Mouse (Mus musculus) ovary, postnatal 10 days (tissue): ENCODE measurements at regions not wholly inside any gene's neighbourhood (a gene's known extent, or its start where the extent isn't known, plus 50 kb on each side); places are given as distances from the start of the nearest gene placed in this dataset.

Source experiments
- DNase-seq: peaks from one replicate; pipeline ENCODE4 v3.0.0; 2022; ENCODE audit warnings: low spot score

DNA sequence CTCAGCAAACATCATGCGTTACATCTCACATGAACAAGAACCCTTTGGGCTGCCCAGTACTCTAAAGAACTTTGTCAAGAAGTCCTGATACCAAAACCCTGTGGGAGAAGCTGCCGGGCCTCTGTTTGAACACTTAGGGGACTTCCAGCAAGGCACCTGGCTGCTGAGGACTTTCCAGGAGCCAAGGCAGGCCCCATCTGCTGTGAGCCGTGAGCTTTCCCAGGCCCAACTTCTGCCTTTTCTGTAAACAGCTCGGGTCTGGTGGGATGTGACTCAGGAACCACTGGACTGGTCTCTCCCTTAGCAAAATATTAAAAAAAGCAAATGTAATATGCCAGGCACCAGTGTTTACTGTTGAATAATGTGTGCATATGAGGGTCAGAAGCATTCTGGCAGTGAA lies 85.7 kb upstream of the Id2 start:
- no peak for DNase-seq

DNA sequence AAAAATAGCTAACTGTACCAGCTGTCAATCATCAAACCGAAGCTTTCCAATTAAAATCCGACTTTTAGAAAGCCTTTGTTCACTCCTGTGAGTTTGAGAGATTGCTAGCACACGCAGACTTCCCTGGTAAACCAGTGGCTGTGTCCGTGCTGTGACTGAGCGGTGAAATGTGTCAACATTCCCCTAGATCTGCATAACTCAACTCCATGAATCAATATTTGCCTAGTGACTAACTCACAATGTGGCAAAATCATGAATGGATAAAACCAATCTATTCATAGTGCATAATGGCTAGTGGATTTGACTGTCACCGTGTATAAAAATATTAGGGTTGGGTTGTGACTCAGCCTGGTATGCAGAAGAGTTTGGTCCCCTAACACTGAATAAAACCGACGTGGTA lies 84.4 kb upstream of the Id2 start:
- no peak for DNase-seq

DNA sequence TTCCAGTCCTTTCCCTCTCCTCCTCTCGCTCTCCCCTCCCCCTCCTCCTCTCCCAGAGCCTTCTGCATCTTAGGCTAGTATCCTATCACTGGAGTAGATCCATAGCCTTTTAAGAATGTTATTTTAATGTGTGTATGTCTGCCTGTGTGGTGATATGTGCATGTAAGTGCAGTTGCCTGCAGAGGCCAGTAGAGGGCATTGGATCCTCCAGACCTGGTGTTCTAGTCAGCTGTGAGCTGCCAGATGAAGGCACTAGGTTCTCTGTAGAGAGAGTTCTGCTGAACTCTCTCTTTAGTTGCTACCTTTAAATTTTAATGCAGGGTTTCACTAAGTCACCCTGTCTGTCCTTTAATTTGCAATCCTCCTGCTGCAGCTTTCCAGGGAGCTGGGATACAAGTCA lies 83.9 kb upstream of the Id2 start:
- no peak for DNase-seq

DNA sequence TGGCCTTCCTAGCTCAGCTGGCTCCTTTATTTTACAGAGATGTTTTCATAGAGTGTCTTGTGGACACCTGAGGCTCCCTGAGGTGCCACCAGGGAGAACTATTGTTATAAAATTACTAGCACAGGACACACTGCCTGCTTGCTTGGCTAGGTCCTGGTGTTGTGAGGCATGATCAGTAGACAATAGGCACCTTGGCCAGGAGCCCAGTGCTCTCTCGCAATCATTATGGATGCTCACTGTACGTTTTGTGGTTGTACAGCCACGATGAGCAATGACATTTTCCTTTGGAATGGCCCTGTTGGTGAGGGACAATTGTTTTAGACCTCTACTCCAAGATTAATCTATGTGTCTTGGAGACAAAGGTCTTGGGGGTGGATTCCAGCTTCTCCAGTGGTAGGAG lies 83.3 kb upstream of the Id2 start:
- DNase-seq, result no peak

DNA sequence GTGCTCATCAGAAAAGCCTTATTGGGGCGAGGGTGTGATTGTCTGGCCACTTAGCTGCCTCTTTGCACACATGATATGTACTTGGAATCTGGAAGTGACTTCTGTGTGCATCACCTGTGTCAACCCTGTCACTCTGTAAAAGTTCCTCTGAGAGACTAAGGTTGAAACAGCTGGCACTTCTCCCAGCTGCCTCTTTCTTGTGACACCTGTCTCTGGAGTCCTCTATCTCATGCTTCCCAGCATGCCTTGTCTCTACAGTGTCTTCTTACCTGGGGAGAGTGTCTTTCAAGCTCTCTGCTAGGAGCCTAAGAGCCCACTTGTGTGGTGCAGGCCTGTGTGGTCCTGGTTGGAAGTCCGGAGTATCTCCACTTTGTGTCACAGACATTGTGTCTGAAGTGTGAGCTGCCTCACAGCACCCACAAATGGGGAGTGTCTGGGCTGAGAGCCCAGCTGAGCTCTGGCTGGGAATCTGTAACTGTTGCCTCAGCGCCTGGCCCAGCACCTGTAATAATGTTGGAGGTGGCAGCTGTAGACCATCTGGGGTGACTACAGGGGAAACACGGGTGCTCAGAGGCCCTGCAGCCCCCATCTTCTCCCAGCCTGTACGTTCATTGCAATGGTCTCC lies 81.7 kb upstream of the Id2 start:
- DNase-seq, result no peak

DNA sequence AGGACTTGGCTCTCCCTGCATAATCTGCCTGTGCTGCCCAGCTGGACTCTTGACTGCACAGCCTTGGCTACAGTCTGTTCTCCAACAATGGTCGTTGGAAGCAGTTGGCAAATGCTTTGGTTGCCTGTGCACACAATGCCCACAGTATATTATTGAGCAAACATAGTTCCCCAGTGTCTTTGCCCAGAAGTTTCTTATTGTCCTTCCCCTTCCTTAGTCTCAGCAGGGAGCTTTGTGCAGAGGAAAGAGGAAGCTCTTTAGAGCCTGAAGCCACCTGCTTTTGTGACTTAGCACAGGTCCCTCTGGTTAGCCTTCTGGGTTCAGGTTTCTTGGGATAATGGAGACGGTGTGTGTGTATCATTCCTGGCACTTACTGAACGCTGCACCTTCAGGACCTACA lies 80.9 kb upstream of the Id2 start:
- DNase-seq, result no peak

DNA sequence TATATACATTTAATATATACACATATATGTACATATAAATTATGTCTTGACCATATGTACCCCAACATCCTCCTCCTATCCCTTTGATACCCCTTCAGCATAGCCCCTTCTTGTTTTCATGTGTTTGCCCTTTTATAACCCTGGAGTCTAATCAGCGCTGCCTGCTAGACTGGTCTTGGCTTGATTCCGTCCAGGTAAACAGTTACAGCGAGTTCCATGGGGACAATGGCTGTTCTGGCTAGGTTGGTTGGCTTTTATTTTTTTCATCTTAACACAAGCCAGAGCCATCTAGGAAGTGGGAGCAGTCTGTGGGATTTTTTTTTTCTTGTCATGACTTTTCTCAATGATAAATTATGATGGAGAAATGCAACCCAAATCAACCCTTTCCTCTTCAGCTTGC lies 79.6 kb upstream of the Id2 start:
- DNase-seq, result no peak

DNA sequence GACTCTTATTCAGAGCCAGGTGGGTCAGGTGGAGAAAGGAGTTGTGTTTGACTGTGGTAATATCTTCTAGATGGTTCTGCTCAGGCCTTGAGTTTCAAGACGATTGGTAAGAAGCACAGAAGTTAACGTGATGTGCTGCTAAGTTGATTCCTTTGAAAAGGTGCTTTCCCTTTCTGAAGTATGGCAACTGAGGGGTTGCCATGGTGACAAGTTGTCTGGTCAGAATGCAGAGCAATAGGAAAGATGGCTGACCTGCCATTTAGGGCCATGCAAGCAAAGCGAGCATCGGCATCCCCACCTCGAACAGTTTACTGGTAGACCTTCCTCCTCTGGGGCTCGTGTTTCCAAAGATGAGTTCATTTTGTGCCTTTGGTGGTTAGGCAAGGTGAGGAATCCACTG lies 76.1 kb upstream of the Id2 start:
- no peak for DNase-seq

DNA sequence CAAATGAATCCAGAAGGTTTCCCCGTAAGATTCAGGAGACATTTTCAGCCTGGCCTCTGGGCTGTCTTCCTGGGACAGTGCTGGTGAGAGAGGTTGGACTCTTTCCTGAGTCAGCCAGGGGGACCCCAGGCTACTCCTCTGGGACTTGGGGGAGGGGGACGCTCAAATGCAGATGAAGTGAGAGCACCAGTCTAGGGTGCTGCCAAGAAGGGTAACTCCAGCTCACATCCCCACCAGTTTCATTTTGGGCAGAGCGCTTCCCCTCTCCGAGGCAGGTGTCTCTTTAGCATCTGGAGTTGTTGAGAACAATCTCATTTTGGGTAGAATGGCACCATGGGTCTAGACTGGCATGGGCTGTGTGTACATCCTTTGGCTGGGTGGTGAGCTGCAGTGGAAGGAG lies 75.5 kb upstream of the Id2 start:
- DNase-seq, result no peak

DNA sequence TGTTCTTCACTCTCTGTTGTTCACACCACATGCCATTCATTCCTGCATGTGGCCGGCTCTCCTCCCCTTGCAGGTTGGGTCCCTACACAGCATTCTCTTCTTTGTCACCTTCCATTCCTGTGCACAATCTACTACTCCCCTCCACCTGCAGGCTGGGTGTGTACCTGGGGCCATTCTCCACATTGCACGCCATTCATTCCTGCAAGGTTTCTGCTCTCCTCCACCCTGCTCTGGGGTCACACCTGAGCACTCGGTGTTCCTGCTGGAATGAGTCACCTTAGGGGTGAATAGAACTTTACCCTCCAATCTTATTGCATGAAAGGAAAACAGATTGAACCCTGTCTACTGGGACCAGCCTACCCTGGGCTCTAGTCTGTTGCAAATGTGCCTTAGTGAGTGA lies 72.7 kb upstream of the Id2 start:
- no peak for DNase-seq

DNA sequence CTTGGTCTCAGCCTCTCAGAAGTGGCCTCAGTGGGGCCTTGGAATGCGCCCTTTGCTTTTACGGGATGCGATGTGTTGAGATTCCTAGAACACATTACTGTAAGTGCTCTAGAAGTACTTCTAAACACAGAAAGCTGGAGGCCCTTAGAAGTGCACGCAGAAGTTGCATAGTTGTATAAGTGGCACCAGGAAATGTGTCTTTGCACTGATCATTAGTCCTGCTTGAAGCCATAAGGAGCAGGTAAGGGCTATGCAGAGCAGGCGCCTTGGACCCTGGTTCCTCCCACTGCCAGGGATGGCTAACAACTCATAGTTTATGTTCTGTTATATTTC lies 71.2 kb upstream of the Id2 start:
- no peak for DNase-seq

DNA sequence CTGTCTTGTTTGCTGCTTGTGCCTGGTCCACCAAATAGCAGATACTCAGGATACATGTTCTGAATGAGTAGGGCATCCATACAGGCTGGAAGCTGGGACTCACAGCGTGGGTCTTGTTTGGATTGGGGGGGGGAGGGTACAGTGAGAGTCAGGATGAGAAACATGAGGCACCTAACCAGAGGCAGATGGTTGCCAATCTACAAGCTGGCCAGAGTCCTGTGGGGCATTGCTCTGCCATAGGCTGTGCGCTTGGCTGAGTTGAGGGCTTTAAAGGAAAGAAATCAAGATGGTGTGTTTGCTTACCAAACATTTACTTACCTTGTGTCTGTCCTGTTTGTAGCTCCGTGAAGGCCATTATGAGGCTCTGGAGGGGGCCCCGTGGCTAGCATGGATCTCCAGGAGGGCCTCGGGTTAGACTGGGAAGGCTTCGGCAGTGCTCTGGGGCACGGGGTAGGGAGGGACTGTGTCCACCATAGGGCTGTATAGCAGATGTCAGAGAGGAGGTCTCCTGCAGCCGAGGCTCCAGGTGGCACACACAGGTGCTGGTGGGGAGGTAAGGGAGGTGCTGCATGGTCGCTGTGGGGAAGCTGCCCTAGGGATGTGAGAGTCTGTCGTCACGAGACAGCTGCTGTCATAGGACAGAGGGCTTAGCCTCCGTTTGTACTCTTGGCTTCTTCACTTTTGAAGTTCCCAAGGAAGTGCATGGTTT lies 70.7 kb upstream of the Id2 start:
- DNase-seq, result no peak

DNA sequence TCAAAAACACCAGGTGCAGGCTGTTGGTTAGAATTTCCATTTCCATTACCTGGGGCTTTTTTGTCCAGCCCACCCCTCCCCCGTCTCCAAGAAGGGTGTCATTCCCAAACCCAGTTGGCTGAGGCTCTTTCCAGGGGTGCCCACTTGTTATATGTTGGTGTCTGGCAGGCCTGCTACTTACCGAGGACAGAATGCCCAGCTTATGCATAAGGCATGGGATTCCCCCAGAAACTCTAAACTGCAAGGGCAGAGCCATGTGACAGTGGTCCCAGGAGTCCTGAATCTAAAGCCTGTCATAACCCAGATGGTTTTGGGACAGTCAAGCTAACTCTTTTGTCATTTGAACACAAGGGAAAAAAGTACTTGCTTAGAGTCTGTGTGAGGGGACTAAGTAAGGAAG lies 69.6 kb upstream of the Id2 start:
- no peak for DNase-seq

DNA sequence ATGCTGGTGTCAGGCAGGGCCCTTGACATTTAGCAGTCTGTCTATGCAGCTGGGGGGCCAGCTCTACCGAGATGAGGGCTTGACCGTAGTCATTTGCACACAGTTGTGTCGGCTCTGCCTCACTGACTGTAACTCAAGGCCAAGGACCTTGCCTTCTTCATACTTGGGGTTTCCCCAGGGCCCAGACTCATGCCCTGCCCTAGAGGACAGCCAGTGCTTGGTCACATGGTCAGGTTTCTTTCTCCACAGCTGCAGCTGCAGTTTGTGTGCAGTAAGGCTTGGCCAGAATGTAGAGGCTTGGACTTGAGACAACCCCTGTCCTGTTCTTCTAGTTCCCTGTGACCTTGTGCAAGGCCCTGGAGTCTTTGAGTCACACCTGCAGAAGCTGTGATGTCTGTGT lies 68.7 kb upstream of the Id2 start:
- no peak for DNase-seq

DNA sequence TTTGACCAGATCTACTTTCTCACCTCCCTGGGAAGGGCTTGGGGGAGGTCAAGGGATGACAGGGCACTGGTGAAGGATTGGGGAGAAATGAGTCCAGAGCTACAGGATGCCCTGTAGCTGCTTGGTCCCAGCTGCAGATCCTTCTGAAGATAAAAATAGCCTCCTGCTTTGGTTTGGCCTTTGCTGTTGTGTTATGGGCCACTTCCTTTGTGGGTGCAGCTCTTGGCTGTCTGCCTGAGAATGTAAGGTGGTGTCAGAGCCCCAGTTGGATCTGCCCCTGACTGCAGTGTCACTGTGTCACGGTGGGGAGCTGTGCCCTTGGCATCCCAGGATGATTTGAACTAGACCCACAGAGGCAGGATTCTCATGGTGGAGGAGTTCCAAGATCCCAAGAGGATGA lies 67.8 kb upstream of the Id2 start:
- DNase-seq, result no peak

DNA sequence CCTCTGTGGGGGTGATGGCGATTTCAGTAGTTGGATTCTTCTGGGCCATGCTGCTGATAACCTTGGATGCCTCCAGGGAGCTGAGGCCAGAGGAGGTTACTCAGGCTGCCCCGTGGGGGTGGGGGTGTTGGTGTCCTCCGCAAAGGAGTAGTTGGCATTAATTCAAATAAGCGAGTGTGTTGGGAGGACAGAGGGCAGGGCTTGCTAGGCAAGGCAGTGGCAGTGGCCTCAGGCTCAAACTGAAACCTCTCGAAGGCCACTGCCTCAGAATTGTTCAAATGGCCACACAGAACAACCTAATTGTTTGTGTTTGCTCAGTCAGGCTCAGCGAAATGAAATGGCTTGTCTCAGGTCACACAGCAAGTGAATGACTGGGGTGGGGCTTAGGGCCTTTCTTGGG lies 66.6 kb upstream of the Id2 start:
- no peak for DNase-seq

DNA sequence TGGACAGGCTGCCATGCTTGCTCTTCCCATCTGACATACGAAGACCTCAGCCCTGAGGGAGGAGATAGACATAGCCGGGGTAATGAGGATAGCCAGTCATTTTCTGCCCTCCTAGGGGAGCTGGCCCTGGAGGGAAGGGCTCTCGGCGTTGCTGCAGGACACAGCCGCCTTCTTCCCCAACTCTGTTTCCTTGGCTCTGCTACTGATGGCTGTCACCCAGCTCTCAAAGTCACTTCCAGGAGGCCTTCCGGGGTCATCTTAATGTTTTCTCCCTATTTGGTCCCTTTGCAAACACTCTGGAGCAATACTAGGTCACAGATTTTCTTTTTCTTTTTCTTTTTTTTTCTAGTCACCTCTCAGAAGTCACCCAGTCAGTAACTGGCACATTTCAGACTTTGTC lies 65.9 kb upstream of the Id2 start:
- DNase-seq, result no peak

DNA sequence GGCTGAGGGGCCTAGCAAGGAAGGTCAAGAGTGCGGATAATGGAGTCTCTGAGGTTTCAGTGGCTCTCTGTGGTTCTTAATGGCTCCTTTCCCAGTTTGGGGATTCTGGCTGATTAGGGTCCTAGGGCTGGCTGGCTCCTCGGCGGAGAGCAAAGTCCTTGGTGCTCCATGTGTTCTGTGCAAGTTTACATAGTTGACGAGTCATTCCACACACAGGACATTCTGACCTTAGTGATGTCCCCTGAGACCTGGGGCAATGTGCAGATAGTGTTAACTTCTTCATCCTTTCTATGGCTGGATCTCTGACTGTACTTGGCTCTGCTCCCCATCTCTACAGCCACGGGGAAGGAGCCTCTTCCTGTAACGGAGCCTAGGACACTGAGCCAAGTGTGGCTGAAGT lies 65.0 kb upstream of the Id2 start:
- no peak for DNase-seq

DNA sequence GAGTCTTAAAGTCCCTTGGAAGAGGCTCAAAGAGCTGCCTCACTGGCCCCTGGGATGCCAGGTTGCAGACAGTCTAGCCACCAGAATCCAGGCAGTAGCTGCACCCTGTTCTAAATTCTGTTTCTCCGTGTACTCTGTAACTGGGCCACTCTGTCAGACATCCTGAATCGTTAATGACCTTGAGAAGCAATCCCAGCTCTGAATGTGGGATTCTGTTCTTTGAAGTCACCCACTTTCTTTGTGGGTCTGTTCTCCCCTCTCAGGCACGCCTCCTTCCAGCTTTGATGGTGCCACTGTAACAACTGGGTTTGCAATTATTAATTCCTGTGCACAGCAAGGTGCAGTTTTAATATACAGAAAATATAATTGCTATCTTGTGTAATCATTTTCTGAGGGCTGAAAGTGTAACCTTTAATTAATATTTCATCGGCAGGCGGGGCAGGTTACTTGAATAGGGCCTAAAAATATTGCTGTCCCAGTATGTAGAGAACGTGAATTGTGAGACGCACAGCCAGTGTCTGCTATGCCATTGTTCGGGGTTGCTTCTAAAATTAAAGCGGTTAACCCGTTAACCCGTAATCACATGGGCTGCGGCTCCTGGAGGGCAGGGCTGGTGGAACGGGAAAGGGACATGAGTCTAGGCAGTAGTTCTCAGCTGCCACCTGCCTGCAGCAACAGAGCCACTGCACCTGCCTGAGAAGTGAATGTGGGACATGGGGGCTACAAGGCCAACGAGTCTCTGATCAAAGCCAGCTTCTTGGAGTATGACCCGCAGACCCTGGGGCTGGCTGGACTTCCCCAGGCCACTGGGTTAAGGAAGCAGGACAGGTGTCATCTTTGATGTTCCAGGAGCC lies 64.3 kb upstream of the Id2 start:
- no peak for DNase-seq

DNA sequence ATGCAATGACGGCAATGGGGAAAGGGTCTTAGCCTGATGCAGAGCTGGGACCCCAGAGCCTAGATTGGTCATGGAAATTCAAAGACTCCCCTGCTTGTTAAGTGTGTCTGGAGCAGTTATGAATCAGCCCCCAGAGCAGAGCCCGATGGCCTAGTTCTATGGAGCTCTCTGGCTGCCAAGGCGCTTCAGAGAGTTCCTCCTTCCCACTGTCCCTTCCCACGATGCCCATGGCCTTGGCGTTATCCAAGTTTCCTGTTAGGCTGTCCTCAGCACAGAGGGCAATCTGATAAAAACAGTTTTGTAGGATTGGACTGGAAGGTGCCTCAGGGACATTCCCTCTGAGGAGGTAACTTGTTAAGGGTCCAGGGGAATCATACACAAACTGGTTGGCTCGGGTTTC lies 62.2 kb upstream of the Id2 start:
- no peak for DNase-seq

DNA sequence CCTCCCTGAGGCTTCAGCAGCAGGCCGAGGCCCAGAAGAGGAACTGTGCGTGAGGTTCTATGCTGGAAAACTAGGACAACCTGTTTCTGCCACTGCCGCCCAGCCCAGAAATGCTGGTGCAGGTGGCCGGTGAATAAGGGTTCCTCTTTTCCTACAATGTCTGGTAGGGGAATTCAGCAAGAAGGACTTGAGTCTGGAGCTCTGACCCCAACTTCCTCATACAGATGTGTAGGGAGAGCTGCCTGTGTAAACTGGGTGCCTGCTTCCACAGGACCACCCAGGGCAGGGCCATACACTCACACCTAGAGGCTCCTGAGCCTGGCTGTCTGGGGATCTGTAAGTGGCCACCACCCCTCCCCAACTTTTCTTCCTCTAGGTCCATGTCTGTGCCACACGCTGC lies 60.3 kb upstream of the Id2 start:
- no peak for DNase-seq

DNA sequence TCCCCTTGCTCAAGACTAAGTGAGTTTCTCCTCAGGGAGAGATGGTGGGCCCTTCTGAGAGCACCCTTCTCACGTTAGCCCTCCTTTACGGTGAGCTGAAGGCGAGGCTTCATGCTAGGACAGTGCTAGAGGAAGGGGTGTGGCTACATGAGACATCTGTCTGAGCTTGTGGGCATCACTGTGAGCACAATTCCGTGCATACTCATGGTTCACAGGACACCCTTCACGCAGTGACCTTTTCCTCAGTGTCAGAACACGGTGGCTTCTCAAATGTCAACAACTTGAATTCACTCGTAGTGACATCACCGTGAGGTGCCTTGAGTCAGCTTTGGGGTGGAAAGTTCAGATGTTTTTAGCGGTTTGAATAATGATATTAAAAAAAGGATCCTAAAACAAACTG lies 58.5 kb upstream of the Id2 start:
- DNase-seq, result no peak

DNA sequence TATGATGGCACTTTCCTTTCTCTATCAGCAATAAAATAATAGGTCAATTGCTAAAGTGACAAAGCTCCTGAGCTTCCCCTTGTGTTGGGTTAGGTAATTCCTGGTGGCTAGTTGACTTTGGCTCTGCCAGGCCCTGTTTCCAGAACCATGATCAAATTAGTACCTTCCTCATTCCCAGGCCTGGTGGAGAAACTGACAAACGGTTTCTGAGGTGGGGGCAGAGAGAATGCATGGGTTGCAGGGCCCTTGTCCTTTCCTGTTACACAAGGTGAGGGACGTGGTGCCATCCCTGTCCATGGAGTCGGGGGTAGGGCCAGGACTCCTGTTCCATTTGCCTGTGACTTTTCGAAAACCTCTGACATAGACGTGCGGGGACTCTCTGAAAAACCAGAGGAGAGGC lies 51.2 kb upstream of the Id2 start:
- DNase-seq, result no peak
